Mouse (Mus musculus) cortical plate, adult 2 months (tissue): ENCODE measurements around the gene Sgsm3.

ENCODE experiments used
- CTCF ChIP-seq: fragments of 200-500 bp; IDR thresholded peaks from 2 replicates; pipeline ENCODE4 v1.5.1; 2011; ENCODE audit warnings: mild to moderate bottlenecking, control low read depth, low read length; ENCODE audit not compliant: insufficient read depth; ENCODE audit errors: extremely low read depth
- POLR2A ChIP-seq: fragments of 200-500 bp; IDR thresholded peaks from 2 replicates; pipeline ENCODE4 v1.6.1; 2011; ENCODE audit warnings: mild to moderate bottlenecking, low read length, control low read depth; ENCODE audit not compliant: insufficient read depth; ENCODE audit errors: extremely low read depth

DNA sequence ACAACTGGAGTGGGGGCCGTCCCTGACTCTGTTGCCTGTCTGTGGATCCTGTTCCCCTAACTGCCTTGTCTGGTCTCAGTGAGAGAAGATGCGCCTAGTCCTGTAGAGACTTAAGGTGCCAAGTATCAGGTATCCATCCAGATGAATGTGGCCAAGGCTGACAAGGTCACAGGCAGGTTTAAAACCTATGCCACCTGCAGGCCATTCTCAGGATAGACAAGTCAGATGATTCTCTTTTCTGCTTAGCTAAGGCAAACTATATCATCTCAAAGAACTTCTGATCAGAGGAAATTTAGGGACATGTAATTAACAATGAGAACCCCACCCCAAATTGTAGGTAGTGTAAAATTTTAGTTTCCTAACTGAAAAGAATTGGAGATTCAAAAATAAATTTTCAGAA, 83.4 kb downstream of the Sgsm3 start:
- TF ChIP-seq CTCF, result no peak
- TF ChIP-seq POLR2A, result no peak
